Mouse (Mus musculus) brain, adult 2 months (tissue): ENCODE measurements at regions not wholly inside any gene's neighbourhood (a gene's known extent, or its start where the extent isn't known, plus 50 kb on each side); places are given as distances from the start of the nearest gene placed in this dataset.

Experiments
- DNase-seq: peaks from one replicate; pipeline ENCODE4 v3.0.0; 2011; ENCODE audit warnings: low read depth, low spot score

- DNase-seq, result peak; percentile 38
Measured at GRCm38 (mm10) chr7:63313096-63313495, 100.7 kb upstream of the Chrna7 start.

GRCm38 (mm10) chr7:63319594-63319993, 107.2 kb upstream of the Chrna7 start:
- DNase-seq, result peak; percentile 61

GRCm38 (mm10) chr7:63321171-63321570, 108.8 kb upstream of the Chrna7 start:
- no peak for DNase-seq

GRCm38 (mm10) chr7:63321951-63322710, 109.8 kb upstream of the Chrna7 start:
- peak; percentile 92 for DNase-seq

DNA sequence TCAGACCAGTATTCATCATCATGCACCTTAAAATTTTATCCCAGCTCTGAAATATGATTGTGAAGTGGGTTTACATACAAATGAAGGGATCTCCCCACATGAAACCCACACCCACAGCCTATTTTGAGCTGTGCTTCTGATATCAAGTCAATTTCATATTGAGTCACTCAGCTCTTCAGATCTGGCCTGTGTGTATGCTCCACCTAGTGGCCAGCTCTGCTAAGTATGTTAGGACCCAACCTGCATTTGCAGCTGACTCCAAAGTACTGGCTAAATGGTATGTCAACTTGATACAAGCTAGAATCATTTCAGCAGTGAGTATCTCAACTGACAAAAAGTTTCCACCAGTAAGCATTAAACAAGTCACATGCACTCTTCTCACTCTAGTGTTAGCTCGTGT, 109.4 kb upstream of the Otud7a start:
- peak; percentile 84 for DNase-seq

DNA sequence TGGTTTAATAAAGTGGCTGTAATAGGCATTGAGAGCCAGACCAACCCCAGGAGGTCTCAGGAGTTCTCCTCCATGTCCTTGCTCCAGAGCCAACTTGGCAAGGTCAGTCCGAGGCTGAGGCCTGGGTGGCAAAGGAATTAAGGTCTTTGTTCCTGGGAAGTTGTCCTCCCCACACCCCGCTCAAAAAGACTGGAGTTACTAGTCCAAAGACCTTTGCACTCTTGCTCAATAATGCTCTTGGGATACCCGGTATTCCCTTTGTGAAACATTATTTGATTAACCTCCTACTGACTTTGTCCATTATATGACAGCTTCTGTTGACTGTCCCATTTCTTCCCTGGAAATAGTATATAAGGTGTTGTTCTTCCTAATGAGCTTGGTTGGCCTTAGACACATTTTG, 108.5 kb upstream of the Otud7a start:
- no peak for DNase-seq

DNA sequence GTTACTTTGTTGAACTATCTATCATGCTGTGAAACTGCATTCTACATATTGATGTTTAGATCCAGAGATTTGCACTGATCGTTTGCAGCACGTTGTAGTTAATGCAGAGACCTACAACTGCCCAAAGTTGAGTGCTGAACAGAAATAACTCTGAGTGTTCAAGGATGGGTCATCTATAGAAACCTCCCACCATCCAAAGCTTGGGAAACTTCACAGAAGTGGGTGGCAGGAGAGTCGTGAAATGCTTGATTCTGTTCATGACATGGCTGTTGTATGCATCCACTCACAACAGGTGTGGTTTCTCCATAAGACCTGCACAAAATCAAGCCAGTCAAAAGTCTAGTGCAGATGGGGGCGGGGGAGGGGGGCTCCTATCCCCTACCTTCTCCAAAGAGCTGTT, 102.8 kb upstream of the Otud7a start:
- peak; percentile 55 for DNase-seq

GRCm38 (mm10) chr7:63345671-63346392, 98.7 kb upstream of the Otud7a start:
- DNase-seq, result peak; percentile 96

DNA sequence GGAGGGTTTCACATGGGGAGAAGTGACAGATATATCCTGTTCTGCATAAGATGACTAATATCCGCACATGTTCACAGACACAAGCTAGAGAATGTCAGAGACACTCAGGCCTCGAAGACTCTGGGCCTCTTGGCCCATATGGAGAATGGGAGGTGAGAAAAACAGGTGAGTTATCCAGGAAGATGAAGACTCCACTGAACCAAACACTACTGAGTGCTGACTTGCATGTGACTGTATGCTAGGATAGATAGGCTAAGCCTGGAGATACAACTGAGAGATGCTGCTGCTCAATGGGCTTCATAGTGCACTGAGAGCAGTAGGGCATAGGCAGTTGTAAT, 98.2 kb upstream of the Otud7a start:
- DNase-seq, result no peak
